Mouse (Mus musculus): ENCODE results near the gene Sh3bgr.
A peak's percentile ranks its signal among the peaks of the same experiment; 100 is the strongest.

Gene Sh3bgr

DNA sequence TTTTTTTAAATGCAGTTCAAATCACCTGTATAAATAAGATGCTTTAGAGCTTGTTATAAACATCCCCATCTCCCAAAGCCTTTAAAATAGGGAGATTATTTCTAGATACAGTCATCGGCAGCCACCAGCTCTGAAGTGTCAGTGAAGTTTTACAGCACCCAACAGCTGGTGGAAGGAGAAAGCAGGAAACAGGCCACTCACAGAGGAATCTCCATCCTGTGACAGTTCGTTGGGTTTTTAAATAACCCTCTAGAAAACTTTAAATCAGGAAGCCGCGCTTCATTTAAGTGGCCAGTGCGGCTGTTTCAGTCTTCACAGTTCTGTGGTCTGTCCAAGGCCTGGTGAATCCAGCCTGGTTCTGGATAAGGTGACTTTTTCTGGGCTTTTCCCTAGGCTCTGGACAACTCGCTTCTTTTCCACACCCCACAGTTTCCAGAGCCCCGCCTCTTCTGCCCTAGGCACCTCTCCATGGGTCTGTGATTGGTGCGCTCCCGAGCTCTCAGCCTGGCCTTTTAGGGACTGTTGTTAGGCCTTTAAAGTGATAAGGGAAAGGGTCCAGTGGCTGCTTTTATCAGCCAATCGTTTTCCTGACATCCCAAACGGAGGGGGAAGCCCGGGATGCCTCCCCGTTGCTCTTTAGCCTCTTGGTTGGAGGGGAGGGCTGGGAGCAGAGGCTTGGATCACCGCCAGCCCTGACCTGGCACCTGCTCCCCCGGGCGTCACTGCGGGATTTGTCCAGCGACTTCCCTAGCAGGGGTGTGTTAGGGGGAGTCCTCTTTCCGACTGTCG is at the start of gene Sh3bgr:
TSS of gene Sh3bgr (plus strand) at position 538 of the 789 bp plus-strand sequence.
- no peak for DNase-seq (ENCODE audit: low read depth, low spot score)

DNA sequence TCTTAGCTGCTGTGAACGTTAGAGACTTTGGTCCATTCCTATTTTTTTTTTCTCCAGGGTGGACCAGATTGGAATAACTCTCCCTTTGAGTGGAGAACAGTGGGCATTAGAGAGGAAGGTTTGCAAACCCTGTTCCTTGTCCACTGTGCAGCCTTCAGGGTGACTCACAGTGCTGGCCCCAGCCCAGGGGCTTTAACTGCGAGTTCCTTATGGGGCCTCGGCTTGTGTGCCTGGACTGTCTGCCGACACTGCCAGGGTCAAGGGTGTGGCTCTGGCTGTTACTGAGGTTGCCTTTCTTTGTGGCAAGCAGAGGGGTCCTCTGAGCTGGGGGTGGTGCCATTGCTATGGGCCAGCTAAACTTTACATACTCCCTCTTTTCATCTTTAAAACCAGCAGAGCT is 49.3 kb upstream of the Sh3bgr start:
- no peak for DNase-seq (ENCODE audit: low read depth, low spot score)

DNA sequence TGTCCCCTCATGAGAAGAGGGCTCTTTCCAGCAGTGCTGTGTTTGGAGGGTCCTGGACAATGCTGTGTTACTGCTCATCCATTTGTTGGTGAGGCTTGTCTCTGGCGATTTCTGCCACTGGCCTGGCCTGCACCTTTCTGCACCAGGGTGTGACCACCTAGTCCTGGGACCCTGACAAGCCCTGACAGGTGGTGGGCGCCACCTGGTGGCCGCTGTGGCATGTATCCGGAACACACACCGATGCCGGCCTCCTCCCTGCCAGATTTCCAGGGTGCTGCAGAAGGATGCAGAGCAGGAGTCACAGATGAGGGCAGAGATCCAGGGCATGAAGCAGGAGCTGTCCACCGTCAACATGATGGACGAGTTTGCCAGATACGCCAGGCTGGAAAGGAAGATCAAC is 48.7 kb upstream of the Sh3bgr start:
- DNase-seq (ENCODE audit: low read depth, low spot score): no peak

DNA sequence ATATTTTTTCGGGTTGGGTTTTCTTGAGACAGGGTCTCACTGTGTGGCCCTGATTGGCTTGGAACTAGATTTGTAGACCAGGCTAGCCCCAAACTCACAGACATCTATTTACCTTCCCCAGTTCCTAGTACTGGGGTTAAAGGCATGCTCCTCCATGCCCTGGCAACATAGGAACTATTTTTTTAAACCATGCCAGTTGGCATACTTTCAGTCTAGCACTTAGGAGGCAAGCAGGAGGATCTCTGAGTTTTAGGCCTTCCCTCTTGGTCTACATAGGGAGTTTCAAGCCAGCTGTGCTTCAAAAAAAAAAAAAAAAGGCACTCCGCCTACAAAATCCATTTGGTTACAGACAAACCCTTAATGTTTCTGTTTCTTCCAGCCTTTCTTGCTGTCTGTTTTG is 45.8 kb upstream of the Sh3bgr start:
- no peak for DNase-seq (ENCODE audit: low read depth, low spot score)

DNA sequence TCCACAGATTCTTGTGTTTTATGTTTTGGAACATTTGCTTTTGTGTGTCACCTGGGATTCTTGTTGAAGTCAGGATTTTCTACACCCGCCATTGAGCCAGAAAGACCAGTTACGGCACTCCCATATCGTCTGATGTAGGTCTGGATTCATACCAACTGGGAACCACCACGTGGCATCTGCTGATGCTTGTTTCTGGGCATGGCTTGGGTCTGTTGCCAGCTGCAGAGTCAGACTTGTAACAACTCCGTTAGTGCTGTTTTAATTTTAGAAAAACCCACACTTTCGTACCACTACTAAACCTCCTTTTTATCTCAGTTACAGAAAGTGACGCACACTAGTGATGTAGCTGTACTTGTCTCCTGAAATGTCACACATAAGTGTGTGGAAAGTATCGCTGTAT is 44.2 kb upstream of the Sh3bgr start:
- no peak for DNase-seq (ENCODE audit: low read depth, low spot score)

DNA sequence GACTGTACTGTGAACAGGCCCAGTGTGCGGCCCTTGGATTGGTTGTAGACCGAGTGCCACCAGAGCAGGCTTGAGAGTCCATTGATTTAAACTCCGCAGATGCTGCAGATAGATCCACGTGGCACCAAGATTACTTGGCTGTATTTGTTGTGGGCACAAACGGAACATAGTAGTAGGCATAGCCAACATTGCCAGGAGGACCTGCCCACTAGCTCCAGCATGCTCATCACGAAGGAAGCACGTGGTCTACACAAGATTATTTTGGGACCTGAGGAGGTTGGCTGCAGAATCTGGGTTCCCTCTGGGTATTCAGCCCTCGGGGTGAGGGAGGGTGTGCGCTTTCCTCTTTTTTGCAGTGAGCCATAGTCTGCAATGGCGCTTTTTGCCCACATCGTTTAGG is 43.1 kb upstream of the Sh3bgr start:
- DNase-seq (ENCODE audit: low read depth, low spot score): no peak

DNA sequence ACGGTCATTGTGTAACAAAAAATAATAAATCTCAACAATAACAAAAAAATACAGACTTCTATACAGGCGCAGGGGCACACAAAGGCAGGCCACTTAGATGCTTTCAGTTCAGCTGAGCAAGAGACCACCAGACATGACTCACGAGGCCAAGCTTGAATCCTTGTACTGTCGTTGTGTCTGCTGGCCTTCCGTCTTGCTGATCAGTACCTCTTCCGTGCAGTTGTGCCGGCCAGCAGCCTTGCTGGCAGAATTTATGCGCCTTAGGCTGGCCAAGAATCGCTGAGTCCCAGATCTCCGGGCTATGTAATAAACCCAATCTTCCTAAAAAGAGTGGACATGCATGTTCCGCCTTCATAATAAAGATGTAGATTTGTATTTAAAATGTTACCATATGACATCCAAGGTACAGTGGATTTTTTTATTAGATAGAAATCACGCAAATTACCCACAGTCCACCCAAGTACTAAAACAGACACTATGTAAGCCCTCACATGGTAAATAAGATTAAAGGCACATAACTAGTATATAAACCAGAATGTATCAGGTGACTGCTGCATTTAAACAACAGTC is 41.7 kb upstream of the Sh3bgr start:
- DNase-seq (ENCODE audit: low read depth, low spot score): no peak

DNA sequence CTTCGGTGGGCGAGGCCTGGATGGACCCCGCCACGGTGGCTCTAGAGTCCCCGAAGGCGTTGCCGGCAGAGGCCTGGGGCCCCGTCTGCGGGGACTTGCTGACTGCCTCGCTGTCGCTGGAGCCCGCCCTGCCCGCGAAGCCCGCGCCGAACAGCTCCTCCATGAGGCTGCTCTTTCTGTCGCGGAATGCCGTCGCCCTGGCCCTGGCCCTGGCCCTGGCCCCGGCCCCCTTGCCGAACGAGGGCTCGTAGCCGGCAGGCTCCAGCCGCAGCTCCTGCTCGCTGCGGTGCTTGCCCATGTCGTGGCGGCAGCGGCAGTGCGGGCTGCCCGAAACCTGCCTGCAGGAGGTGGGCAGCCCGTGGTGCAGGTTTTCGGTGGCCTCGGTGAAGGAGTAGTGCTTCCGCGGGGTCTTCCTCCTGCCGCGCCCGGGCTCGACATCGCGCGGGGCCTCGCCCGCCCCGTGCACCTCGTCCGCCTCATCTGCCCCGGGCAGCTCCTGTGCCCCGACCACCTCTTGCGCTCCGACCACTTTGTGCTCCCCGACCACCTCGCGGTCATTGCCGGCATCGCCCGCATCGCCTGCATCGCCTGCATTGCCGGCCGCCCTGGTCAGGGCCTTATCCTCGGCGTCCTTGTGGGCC is 41.0 kb upstream of the Sh3bgr start:
- DNase-seq (ENCODE audit: low read depth, low spot score): no peak

DNA sequence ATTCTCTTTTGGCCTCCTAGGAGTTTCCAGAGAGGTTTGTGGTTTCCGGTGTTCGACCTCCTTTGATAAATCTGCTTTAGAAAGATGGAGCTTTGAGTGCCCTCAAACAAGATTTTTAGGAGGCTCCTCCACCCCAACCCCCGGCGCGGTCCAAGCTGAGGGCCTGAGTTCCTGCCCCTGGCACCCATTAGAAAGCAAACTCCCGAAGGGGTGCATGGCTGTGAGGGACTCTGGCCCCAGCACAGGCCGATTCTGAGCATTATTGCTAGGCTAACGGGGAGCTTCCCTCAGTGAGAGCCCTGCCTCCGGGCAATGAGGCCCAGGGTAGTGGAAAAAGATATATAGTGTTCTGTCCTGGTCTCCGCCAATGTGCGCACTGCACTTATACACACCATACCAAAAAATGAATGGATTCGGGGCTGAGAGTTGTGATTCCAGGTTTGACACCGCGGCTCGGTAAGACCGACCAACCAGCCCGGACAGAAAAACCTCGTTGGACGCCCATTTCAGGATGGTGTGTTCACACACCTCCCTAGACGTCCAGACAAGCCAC is 40.4 kb upstream of the Sh3bgr start:
- DNase-seq (ENCODE audit: low read depth, low spot score): no peak

DNA sequence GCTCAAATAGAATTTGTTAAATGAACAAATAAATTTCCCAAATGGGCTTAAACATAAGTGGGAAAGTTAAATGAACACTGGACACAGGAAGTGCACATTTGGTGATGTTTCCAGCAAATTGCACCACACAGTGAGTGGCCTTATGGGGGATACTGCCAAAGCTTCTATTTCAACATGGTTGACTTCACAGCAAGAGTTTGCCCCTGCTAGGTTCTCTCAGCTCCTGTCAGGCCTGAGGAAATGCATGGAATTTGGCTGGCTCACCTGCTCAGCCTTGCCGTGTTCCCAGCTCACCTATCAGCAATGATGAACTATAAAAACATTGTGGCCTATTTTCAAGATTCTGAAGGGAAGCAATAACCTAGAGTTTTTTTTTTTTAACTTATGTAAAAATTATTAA is 39.3 kb upstream of the Sh3bgr start:
- no peak for DNase-seq (ENCODE audit: low read depth, low spot score)

DNA sequence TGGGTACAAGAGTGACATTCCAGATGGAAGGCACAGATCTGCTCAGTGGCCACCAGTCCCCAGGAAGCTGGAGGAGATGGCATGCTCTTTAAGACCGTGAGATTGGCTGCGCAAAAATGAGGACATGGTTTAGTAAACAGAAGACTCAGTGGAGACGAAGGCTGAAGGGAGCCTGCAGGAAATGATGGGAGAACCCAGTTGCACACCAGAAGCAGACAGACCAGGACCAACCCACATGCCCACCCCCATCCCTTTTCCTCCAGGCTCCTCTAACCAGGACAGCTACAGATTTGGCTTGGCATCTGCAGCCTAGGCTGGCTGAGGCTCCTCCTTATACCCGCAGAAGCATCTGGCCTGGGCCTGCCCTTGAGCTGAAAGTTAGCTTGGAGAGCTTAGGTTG is 38.9 kb upstream of the Sh3bgr start:
- no peak for DNase-seq (ENCODE audit: low read depth, low spot score)

DNA sequence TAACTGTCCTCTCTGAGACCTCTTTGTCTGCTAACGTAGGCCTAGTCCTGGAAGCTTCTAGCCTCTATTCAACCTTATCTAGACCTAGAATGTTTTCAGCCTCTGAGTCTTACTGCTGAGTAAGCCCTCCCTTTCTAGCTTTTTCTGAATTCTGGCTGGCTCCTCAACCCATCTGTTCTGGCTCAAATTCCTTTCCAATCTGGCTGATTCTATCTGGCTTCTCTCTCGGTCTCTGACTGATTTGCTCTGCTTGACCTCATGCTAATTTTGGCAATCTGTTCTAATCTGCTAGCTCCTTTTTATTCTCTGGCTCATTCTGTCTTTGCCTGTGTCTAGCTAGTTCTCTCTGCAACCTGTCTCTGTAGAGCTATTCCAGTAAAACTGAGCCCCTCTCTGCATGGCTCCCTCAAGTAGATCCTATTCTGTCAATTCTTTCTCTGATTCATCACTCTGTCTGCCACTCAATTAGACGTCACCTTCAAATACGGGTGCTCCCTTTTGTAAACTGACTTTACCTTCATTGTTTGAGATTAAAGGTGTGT is 34.5 kb upstream of the Sh3bgr start:
- no peak for DNase-seq (ENCODE audit: low read depth, low spot score)

DNA sequence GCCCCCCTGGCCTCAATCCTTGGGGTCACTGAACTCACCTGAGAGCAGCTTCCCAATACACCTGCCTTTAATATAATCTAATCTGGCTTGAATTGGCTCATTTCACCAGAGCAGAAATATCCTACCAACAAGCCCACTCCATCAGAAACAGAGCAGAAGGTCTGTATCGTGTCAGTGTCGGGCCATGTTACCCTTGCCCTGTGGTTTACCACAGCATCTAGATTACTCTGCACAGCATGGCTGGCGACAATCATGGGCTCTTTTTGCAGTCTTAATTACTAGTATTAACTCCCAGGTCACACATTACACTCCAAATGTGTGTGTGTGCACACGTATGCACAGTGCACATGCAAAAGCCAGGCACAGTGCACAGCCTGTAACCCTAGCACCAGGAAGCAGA is 31.4 kb upstream of the Sh3bgr start:
- no peak for DNase-seq (ENCODE audit: low read depth, low spot score)

DNA sequence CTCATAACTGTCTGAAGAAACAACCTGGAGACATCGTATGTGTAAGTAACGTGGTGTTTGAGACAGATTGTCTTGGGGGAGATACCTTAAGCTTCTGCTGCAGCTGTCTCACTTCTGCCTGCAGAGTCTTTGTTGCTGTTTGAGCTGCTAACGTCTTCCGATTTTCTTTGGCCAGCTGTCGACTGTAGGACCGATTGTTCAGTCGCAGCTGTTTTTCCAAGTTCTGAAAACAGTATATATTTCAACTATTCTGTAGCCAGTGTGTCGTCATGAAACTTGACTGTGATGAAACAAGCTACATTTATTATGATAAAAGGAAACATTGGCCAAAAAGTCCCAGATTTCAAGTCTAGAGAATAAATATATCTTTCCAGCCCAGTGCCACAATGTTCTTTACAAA is 26.6 kb upstream of the Sh3bgr start:
- no peak for DNase-seq (ENCODE audit: low read depth, low spot score)

DNA sequence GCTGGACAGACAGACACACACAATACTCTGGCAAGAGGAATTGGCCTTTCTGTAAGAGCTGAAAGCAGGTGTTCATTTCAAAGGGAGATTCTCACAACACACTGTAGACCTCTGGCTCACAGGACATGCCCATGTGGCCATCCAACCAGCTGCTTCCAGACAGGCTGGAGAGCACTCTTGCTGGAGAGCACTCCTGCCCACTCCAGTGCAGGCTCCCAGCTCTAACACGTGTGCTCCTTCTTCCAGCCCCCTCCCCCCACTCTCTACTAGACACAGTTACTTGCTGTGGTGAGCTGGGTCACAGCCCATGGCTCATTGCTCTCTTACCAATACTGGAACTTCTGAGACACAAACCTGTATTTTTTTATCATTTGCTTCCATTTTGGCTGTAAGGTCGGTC is 24.9 kb upstream of the Sh3bgr start:
- no peak for DNase-seq (ENCODE audit: low read depth, low spot score)

DNA sequence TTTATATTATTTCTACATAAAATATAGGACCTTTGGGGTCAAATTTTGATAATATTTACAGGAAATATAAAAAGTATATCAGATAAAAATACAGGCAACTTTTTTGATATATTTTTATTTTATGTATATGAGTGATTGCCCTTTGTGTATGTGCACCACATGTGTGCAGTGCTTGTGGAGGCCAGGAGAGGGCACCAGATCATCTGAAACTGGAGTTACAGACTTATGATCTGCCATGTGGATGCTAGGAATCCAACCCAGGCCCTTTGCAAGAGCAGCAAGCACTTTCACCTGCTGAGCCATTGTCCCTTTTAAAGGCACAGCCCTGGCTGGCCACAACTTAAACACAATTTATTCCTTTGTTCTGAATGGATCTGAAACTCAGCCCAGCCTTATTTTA is 21.1 kb upstream of the Sh3bgr start:
- no peak for DNase-seq (ENCODE audit: low read depth, low spot score)

DNA sequence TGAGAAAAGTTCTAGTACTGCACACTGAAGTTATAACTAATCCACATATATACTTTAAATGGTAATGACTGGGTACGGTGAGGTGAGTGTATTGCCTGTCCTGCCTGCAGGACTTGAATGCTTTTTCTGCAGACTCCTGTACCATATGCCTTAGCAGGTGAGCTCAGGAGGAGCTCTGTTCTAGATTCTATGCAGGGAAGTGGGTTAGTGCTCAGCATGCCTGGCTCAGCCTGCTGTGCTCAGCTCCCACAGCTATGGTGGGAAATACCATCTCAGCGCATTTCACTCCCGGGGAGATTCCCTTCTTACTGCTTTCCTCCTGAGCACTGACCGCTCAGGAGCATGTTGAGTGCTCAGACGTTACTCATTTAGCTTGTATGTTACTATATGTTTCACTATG is 12.6 kb upstream of the Sh3bgr start:
- no peak for DNase-seq (ENCODE audit: low read depth, low spot score)

DNA sequence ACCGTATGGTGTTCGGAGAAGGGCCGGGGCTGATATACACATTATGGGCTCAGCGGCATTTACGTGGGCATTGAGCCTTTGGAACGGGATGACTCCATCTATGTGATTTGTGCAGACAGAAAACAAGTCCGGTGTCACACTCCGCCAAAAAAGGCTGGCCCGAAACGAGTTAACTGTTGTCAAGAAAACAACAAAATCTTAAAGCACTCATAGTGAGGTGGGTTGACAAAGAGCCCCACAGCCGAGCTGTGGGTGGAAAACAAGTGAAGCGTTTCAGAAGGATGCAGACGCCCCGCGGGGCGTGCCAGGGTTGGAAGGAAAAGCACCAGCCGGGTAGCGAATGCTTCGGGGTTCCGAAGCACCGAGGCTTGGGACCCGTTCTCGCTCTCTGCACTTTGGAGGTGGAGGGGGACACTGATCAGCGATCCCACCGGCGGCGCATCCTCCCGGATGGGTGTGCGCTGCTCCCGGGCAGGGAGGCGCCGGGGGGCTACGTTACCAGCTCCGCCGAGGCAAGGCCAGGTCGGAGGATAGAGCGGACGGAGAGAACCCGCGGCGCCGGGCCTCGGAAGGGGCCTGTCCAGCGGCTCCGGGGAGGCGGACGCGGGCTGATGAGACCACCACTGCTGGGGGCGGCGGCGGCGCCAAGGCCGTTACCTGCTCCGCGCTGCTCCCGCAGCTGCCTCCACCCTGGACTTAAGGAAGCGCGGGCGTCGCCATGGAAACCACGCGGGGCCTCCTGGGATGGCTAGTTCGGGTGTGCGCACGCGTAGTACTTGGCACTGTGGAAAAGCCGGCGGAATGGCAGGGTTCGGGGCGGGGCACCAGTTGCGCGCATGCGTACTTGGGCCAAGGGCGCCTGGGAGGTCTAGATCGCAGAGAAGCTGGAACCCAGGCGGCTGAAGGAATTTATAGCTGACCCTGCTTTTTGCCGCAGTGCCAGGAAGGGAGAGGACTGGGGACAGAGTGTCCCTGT is 8.4 kb upstream of the Sh3bgr start, which contains the start of gene Lca5l:
TSS of gene Lca5l (minus strand) at position 741 of the 976 bp plus-strand sequence.
- peak; percentile 96 for DNase-seq (ENCODE audit: low read depth, low spot score)

DNA sequence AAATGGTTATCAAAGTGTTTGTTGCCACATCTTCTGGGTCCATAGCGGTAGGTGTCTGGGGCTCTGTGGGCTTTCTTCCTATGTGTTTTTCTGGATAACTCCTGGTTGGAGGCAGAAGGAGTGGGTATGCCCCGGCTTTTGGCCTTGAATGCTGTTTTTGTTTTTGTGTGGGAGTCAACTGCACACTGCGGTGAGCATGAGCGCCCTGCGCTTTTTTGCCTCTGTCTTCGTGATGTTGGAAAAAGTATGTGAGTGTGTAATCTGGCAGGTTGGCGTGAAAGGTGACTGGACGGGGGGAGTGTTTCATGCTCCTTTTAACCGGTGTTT is 415 bp downstream of the Sh3bgr start:
- no peak for DNase-seq (ENCODE audit: low read depth, low spot score)

DNA sequence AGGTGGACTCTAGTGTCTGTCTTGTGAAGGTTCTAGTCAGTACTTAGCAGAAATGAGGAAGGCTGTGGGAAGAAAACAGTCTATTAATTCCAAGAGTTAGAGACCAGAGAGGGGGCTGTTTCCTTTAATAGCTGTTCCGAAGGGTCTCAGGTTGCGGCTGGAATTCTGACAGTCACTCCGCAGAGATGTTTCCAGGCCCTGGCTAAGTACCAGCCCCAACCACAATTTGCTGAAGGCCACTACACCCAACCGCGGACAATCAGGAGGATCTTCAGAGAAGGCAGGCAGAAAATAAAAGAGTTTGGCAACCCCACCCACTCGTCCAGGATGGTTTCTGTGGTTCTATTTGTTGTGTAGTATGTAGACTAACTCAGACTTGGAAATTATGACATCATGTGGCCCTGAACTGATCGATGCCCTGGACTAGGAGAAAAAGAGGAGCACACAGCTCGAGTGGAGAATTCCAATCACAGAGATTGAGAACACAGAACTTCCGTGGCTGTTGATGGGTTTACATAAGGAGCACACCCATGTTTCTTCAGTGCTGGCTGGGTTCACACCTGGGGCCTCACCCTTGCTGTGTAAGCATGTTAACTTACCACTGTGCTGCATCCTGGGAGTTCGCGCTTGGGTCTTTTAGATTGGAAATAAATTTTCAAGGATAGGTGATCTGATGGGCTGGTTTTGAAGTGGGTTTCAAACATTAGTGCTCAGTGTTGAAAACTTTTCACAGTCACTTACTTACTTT is 1.4 kb downstream of the Sh3bgr start:
- DNase-seq (ENCODE audit: low read depth, low spot score): no peak

DNA sequence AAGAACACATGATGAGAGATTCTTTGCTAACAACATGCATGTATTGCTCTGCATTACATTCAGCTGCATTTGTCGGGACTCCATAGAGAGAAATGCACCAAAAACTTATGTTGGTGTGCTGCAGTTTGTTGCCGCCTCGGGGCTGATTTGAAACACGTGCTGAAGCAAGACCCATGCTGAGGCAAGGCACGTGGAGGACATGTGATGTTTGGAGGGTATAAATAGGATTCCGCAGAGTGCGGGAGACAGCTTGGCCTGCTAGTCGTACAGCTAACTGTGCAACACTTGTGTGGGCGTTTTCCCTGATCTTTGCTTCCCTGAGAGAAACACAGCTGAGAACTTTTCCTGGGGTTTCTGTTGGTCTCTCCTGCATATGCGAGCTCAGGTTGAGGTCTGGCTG is 9.5 kb downstream of the Sh3bgr start:
- DNase-seq (ENCODE audit: low read depth, low spot score): no peak

All from brain, embryonic 18.5 days (tissue).